Mouse (Mus musculus): ENCODE data around the gene Grm1. TPM values are rescaled to one million over a fixed set of nuclear protein-coding genes. Genes with fewer than 3 reads are reported as not detected.

The Grm1 gene
- 0.04 TPM for polyA plus RNA-seq (2015; fragmentation: Illumina TruSeq; extraction: RNeasy Lipid Tissue Mini Kit (QIAGEN cat#74804); ENCODE audit: insufficient read depth, low replicate concordance)

DNA sequence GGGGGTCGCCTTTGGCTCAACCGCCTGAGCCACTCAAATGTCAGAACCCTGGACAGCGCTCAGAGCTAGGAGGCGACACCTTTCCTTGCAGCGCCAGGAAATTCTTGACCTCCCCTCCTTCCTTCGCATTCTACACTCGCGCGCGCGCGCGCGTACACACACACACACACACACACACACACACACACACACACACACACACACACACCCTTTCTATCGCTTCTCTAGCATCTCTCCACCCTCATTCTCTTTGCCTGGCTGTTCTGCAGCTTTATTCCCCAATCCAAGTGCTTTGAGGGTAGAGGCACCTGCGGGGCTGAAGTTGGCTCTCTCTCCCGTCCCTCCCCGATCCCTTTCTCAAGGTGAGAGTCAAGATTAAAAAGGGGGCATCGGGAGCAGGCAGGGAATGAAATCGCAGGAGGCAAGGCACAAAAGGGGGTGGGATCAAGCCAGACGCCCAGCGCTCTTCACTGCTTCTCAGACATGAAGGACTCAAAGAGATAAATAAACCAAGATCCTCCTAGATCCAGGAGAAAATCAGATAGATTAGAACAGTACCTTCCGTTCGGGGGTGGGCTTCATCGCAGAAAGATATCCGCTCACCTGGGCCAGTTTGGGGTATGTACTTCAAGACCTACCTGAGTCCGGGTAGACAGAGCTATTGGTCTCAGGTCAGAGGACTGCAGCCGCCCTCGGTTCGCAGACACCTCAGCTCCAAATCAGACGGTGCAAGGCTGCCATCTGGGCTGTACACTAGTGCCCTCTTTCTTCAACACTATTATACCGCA lies at the start of gene Grm1:
Gene Grm1, minus strand, starts transcription at position 746 of the 788 bp plus-strand sequence.

GRCm38 (mm10) chr10:10681048-10681447 lies 401.1 kb downstream of the Grm1 start, which contains the start of gene Gm10944:
Gm10944 (plus strand) TSS chr10:10681348.

Other genes with a start within 250 kb of the Grm1 start
- gene Shprh, start 67.1 kb upstream of the Grm1 start, polyA plus RNA-seq (2015; fragmentation: Illumina TruSeq; extraction: RNeasy Lipid Tissue Mini Kit (QIAGEN cat#74804); ENCODE audit: insufficient read depth, low replicate concordance): 27.1 TPM
- 22.1 TPM for gene Fbxo30, start 199.0 kb upstream of the Grm1 start, polyA plus RNA-seq (2015; fragmentation: Illumina TruSeq; extraction: RNeasy Lipid Tissue Mini Kit (QIAGEN cat#74804); ENCODE audit: insufficient read depth, low replicate concordance)